Mouse (Mus musculus) spleen, adult 2 months (tissue): ENCODE data around the gene Scn3b. TPM values are rescaled to one million over a fixed set of nuclear protein-coding genes. Genes with fewer than 3 reads are reported as not detected.

ENCODE experiments used
- DNase-seq, 2 experiments: peaks; one replicate each; pipeline versions ENCODE4 v3.0.0 to v3.0.0-alpha.2; 2012 to 2021; ENCODE audit warnings: low spot score in 2 of 2, low read depth in 1 of 2
- H3K27ac ChIP-seq: fragments of 200-500 bp; 2 replicates; pipeline ENCODE4 v1.5.1; 2012; ENCODE audit warnings: low read length, inconsistent platforms; ENCODE audit not compliant: insufficient read depth
- H3K27me3 ChIP-seq: fragments of 200-500 bp; 2 replicates; pipeline ENCODE4 v1.6.1; 2012; ENCODE audit warnings: mild to moderate bottlenecking, moderate library complexity, low read length, inconsistent platforms; ENCODE audit not compliant: control insufficient read depth, insufficient read depth
- H3K36me3 ChIP-seq: fragments of 200-500 bp; 2 replicates; pipeline ENCODE4 v1.6.1; 2012; ENCODE audit warnings: mild to moderate bottlenecking, low read length, inconsistent platforms; ENCODE audit not compliant: control insufficient read depth, insufficient read depth
- H3K4me1 ChIP-seq: fragments of 200-500 bp; 2 replicates; pipeline ENCODE4 v1.6.1; 2011; ENCODE audit warnings: inconsistent platforms; ENCODE audit not compliant: control insufficient read depth, insufficient read depth, insufficient read length
- H3K4me3 ChIP-seq: fragments of 200-500 bp; 2 replicates; pipeline ENCODE4 v1.5.1; 2011; ENCODE audit warnings: mild to moderate bottlenecking, inconsistent platforms; ENCODE audit not compliant: insufficient read depth, insufficient read length; ENCODE audit errors: extremely low read depth
- CTCF ChIP-seq: fragments of 200-500 bp; IDR thresholded peaks from 2 replicates; pipeline ENCODE4 v1.5.1; 2011; ENCODE audit warnings: mild to moderate bottlenecking, inconsistent platforms; ENCODE audit not compliant: insufficient read depth, insufficient read length, insufficient replicate concordance; ENCODE audit errors: extremely low read depth
- POLR2A ChIP-seq: fragments of 200-500 bp; IDR thresholded peaks from 2 replicates; pipeline ENCODE4 v1.6.1; 2011; ENCODE audit warnings: low read depth, low read length, inconsistent platforms
- WGBS: fragments of 180-500 bp; shearing (Covaris S2); methylation state at CpG from one replicate; pipeline ENCODE4 v1.1.7; 2018; 5-methylcytosine and 5-hydroxymethylcytosine counted together
- polyA plus RNA-seq: library from polyadenylated mRNA; depleted of rRNA; stranded (reverse); fragments of >200 nt; gene quantifications from 2 replicates; pipeline ENCODE4 v1.2.3, GENCODE M21; 2012; rRNA removed

The Scn3b gene
- polyA plus RNA-seq, 1 experiment, result 0.26 TPM

GRCm38 (mm10) chr9:40337131-40337820 lies 68.3 kb downstream of the Scn3b start:
- no peak for DNase-seq
- no peak overlapping the region for H3K27ac ChIP-seq

GRCm38 (mm10) chr9:40339578-40339977 lies 70.6 kb downstream of the Scn3b start:
- no peak overlapping the region for H3K27ac ChIP-seq
- peaks cover 3% of the 10 kb centered on the region; the same call in 1 of the 2 replicates for H3K4me1 ChIP-seq
- TF ChIP-seq POLR2A (no peak), CTCF (no peak)
- no peak for DNase-seq
- 92% methylated on average over 9 of the region's 9 CpGs for WGBS
- H3K4me3 ChIP-seq, result no peak overlapping the region
- H3K27me3 ChIP-seq, result no peaks in the 10 kb centered on the region
- H3K36me3 ChIP-seq, result no peaks in the 10 kb centered on the region

More at GRCm38 (mm10) chr9:40337131-40337820, 68.3 kb downstream of the Scn3b start:
- Histone ChIP-seq H3K27me3 (no peaks in the 10 kb centered on the region), H3K4me1 (no peaks in the 10 kb centered on the region), H3K36me3 (no peaks in the 10 kb centered on the region), H3K4me3 (no peak overlapping the region)
- WGBS, result 85% methylated on average over 4 of the region's 4 CpGs
- TF ChIP-seq CTCF, result no peak

Other genes with a start within 250 kb of the Scn3b start
- not detected in 2 replicates for gene Olfr981, start 247.8 kb upstream of the Scn3b start, polyA plus RNA-seq
- not detected in 2 replicates for gene Olfr982, start 195.4 kb upstream of the Scn3b start, polyA plus RNA-seq
- gene Olfr983, start 175.6 kb upstream of the Scn3b start, polyA plus RNA-seq, result not detected in 2 replicates
- gene Olfr984, start 155.0 kb upstream of the Scn3b start, polyA plus RNA-seq, result not detected in 2 replicates
- gene Olfr985, start 139.0 kb upstream of the Scn3b start, polyA plus RNA-seq, result not detected in 2 replicates
- not detected in 2 replicates for gene Tmem225, start 121.1 kb upstream of the Scn3b start, polyA plus RNA-seq
- gene Olfr986, start 88.3 kb upstream of the Scn3b start, polyA plus RNA-seq, result not detected in 2 replicates
- 0.72 and 0.74 TPM in 2 replicates for gene Zfp202, start 76.9 kb upstream of the Scn3b start, polyA plus RNA-seq